Mouse (Mus musculus) heart, adult 2 months (tissue): ENCODE measurements at regions not wholly inside any gene's neighbourhood (a gene's known extent, or its start where the extent isn't known, plus 50 kb on each side); places are given as distances from the start of the nearest gene placed in this dataset.

Experiments used
- DNase-seq, 2 experiments: peaks; one replicate each; pipeline ENCODE4 v3.0.0; 2021
- H3K27ac ChIP-seq: fragments of 200-600 bp; 2 replicates; pipeline ENCODE4 v1.8.1; 2022
- H3K27me3 ChIP-seq: fragments of 200-500 bp; 2 replicates; pipeline ENCODE4 v1.6.1; 2012; ENCODE audit warnings: mild to moderate bottlenecking, low read length, inconsistent platforms, mixed read lengths; ENCODE audit not compliant: control insufficient read depth, insufficient read depth
- H3K36me3 ChIP-seq: fragments of 200-500 bp; 2 replicates; pipeline ENCODE4 v1.6.1; 2012; ENCODE audit warnings: low read length, inconsistent platforms; ENCODE audit not compliant: control insufficient read depth, insufficient read depth
- H3K4me1 ChIP-seq: fragments of 200-500 bp; 2 replicates; pipeline ENCODE4 v1.6.1; 2011; ENCODE audit warnings: low read length; ENCODE audit not compliant: control insufficient read depth, insufficient read depth
- H3K4me3 ChIP-seq: fragments of 200-600 bp; 2 replicates; pipeline ENCODE4 v1.8.1; 2022
- H3K79me2 ChIP-seq: fragments of 200-500 bp; replicated peaks from 2 replicates; pipeline ENCODE4 v1.6.1; 2012; ENCODE audit warnings: mild to moderate bottlenecking, inconsistent platforms, low read length, moderate library complexity, mixed read lengths; ENCODE audit not compliant: control insufficient read depth, insufficient read depth
- H3K9ac ChIP-seq: fragments of 200-500 bp; 2 replicates; pipeline ENCODE4 v1.6.1; 2012; ENCODE audit warnings: low read depth, mild to moderate bottlenecking, control low read depth, inconsistent platforms, low read length, mixed read lengths
- CTCF ChIP-seq: fragments of 200-600 bp; IDR thresholded peaks from 2 replicates; pipeline ENCODE4 v1.8.1; 2022; ENCODE audit warnings: antibody characterized with exemption, mild to moderate bottlenecking, moderate library complexity
- EP300 ChIP-seq: fragments of 200-500 bp; IDR thresholded peaks from 2 replicates; pipeline ENCODE4 v1.6.1; 2011; ENCODE audit warnings: low read depth, low read length, control low read depth; ENCODE audit not compliant: insufficient read depth
- POLR2A ChIP-seq: fragments of 200-500 bp; IDR thresholded peaks from 2 replicates; pipeline ENCODE4 v1.6.1; 2011; ENCODE audit warnings: mild to moderate bottlenecking, low read depth, low read length, control low read depth; ENCODE audit not compliant: insufficient read depth
- WGBS: fragments of 180-500 bp; shearing (Covaris S2); methylation state at CpG from one replicate; pipeline ENCODE4 v1.1.7; 2018; 5-methylcytosine and 5-hydroxymethylcytosine counted together
- intact Hi-C: fragments of 180-260 bp; cut with DNase I; formaldehyde crosslinking; loops from one replicate; pipeline ENCODE4 v1.15.1; 2025

GRCm38 (mm10) chr8:115855934-115856629 lies 148.5 kb upstream of the Maf start:
- no peak overlapping the region for H3K27ac ChIP-seq
- intact Hi-C loops, result no loop called here
- H3K36me3 ChIP-seq, result no peaks in the 10 kb centered on the region
- H3K4me3 ChIP-seq, result no peak overlapping the region
- H3K9ac ChIP-seq, result no peak overlapping the region
- no peaks in the 10 kb centered on the region for H3K4me1 ChIP-seq
- no peak for DNase-seq
- no peaks in the 10 kb centered on the region for H3K79me2 ChIP-seq
- WGBS, result 85% methylated on average over 8 of the region's 8 CpGs
- no peaks in the 10 kb centered on the region for H3K27me3 ChIP-seq
- TF ChIP-seq EP300, result no peak
- no peak for TF ChIP-seq POLR2A
- no peak for TF ChIP-seq CTCF

GRCm38 (mm10) chr8:115854209-115854900 lies 146.8 kb upstream of the Maf start:
- Histone ChIP-seq H3K4me1 (no peaks in the 10 kb centered on the region), H3K4me3 (no peak overlapping the region), H3K36me3 (no peaks in the 10 kb centered on the region)

DNA sequence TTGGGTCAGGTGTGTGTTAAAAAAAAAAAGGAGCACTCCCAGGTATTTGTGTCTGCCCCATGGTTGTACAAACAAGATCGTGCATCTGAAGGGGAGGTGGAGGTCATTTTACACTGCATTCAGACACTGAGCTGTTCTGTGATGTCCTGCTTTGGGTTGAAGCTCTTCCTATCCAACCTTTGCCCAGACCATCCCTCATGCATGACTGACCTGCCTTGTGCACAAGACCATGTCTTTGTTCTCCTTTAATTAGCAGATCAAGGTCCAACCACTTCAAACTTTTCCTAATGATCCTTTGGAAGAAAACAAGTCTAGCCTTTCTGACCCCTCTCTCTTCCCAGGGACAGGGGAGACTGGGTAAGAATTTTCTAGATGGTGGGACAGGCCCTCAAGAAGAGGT lies 143.0 kb upstream of the Maf start:
- no peaks in the 10 kb centered on the region for H3K4me1 ChIP-seq
- WGBS, result 63% methylated on average over 1 of the region's 1 CpGs
- no peak overlapping the region for H3K4me3 ChIP-seq
- intact Hi-C loops, result no loop called here
- H3K27ac ChIP-seq, result no peak overlapping the region
- DNase-seq, result no peak
- H3K9ac ChIP-seq, result no peak overlapping the region
- TF ChIP-seq POLR2A, result no peak
- TF ChIP-seq EP300, result no peak
- no peak for TF ChIP-seq CTCF
- H3K27me3 ChIP-seq, result no peaks in the 10 kb centered on the region
- H3K79me2 ChIP-seq, result no peaks in the 10 kb centered on the region
- no peaks in the 10 kb centered on the region for H3K36me3 ChIP-seq

More at GRCm38 (mm10) chr8:115854209-115854900, 146.8 kb upstream of the Maf start:
- intact Hi-C loops, result no loop called here
- 75% methylated on average over 9 of the region's 9 CpGs for WGBS
- no peaks in the 10 kb centered on the region for H3K79me2 ChIP-seq
- TF ChIP-seq EP300 (no peak), CTCF (no peak), POLR2A (no peak)
- DNase-seq, result peak; percentile 34 to 53
- H3K27me3 ChIP-seq, result no peaks in the 10 kb centered on the region
- no peak overlapping the region for H3K9ac ChIP-seq
- no peak overlapping the region for H3K27ac ChIP-seq

- Histone ChIP-seq H3K36me3 (no peaks in the 10 kb centered on the region), H3K9ac (no peak overlapping the region), H3K27me3 (no peaks in the 10 kb centered on the region), H3K4me1 (no peaks in the 10 kb centered on the region), H3K79me2 (no peaks in the 10 kb centered on the region), H3K27ac (no peak overlapping the region), H3K4me3 (no peak overlapping the region)
- intact Hi-C loops, result no loop called here
- DNase-seq, result no peak
- TF ChIP-seq EP300 (no peak), CTCF (no peak), POLR2A (no peak)
Observed at GRCm38 (mm10) chr8:115833391-115833790, 125.8 kb upstream of the Maf start.

DNA sequence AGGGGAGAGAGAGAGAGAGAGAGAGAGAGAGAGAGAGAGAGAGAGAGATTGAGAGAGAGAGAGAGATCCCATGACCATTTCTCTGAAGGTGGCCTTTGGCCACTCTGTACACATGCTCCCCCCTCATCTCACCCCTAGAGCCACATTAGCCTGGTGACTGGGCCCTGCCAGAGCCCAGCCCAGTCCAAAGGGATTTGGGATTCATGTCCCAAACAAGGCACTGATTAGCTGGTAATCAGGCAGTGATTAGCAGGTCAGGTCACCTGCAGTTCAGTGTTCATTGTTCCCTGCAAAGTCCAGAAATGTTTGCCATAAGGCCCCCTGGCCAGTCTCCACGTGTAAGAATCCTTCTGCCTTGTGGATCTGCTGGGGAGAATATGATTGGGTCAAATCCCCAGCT lies 124.1 kb upstream of the Maf start:
- WGBS, result 28% methylated on average over 1 of the region's 1 CpGs

DNA sequence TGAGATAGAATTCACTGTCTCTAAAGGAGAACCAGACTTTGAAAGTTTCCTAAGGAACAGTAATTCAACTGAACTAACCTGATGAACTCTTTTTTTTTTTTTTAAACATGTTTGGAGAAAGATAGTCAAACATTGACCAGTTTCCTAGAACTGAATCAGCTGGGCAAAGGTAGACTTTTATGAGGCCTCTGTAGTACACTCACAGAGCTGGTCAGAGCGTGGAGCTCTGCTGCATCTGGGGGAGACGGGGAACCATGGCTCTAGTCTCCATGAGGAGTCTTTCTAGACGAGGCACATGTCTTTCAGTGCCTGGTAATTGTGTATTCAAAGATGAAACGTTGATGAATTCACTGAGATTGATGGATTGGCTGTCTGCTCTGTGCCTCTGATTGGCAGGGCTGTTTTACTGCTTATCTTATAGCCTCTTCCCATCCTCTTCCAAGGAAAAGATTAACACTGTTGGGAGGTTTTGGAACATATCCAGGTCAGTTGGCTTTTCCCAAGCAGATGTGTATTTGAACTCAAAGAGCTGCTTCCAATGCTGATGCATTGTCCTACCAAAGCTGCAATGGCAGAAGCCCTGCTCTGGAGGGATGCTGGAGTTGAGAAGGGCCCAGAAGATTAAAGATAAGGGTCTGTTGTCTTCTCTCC lies 122.5 kb upstream of the Maf start:
- Histone ChIP-seq H3K27ac (no peak overlapping the region), H3K4me3 (no peak overlapping the region), H3K79me2 (no peaks in the 10 kb centered on the region), H3K9ac (no peak overlapping the region), H3K27me3 (no peaks in the 10 kb centered on the region), H3K36me3 (no peaks in the 10 kb centered on the region), H3K4me1 (no peaks in the 10 kb centered on the region)
- intact Hi-C loops, result no loop called here
- WGBS, result 56% methylated on average over 4 of the region's 4 CpGs
- no peak for DNase-seq
- TF ChIP-seq EP300 (no peak), POLR2A (no peak), CTCF (no peak)

More for the DNA sequence above, 124.1 kb upstream of the Maf start:
- Histone ChIP-seq H3K36me3 (no peaks in the 10 kb centered on the region), H3K79me2 (no peaks in the 10 kb centered on the region), H3K27me3 (no peaks in the 10 kb centered on the region), H3K9ac (no peak overlapping the region), H3K4me3 (no peak overlapping the region), H3K27ac (no peak overlapping the region), H3K4me1 (no peaks in the 10 kb centered on the region)
- no peak for DNase-seq
- intact Hi-C loops, result no loop called here
- TF ChIP-seq POLR2A (no peak), CTCF (no peak), EP300 (no peak)
